Mouse (Mus musculus): ENCODE data around the gene Ptms. TPM values are rescaled to one million over a fixed set of nuclear protein-coding genes. Genes with fewer than 3 reads are reported as not detected.

The Ptms gene
- polyA plus RNA-seq, 1 experiment from 2014 or later: 320 TPM

GRCm38 (mm10) chr6:124920318-124921085, 599 bp upstream of the Ptms start:
- H3K9ac ChIP-seq (replicated peaks; ENCODE audit: low read depth, low read length): no peak overlapping the region
- 29% methylated on average over 9 of the region's 9 CpGs for WGBS
- no peak for ATAC-seq (ENCODE audit: insufficient number of reproducible peaks, insufficient read depth, low FRiP score, low read depth)

GRCm38 (mm10) chr6:124918890-124919627, 844 bp downstream of the Ptms start:
- H3K9ac ChIP-seq (replicated peaks; ENCODE audit: low read depth, low read length): no peak overlapping the region
- H3K36me3 ChIP-seq (ENCODE audit: control insufficient read depth, insufficient read depth, low read length): peaks cover 16% of the 10 kb centered on the region
- peak overlapping the region; percentile 99 for H3K4me2 ChIP-seq (replicated peaks; ENCODE audit: low read depth, low read length)
- no peaks in the 10 kb centered on the region for H3K27me3 ChIP-seq (ENCODE audit: control insufficient read depth, insufficient read depth, low read length)
- peaks cover 26% of the 10 kb centered on the region for H3K4me1 ChIP-seq (ENCODE audit: control insufficient read depth, insufficient read depth, low read length)
- no peak for ATAC-seq (ENCODE audit: insufficient number of reproducible peaks, insufficient read depth, low FRiP score, low read depth)
- peak overlapping the region; percentile 100 for H3K27ac ChIP-seq (ENCODE audit: low read length)
- no peaks in the 10 kb centered on the region for H3K9me3 ChIP-seq (ENCODE audit: control insufficient read depth, low read depth, low read length)
- H3K4me3 ChIP-seq (ENCODE audit: low read depth, low read length): peak overlapping the region; percentile 18; the same call in 1 of the 2 replicates
- 17% methylated on average over 14 of the region's 14 CpGs for WGBS

More at GRCm38 (mm10) chr6:124920318-124921085, 599 bp upstream of the Ptms start:
- Histone ChIP-seq H3K4me3 (ENCODE audit: low read depth, low read length) (peak overlapping the region; percentile 18), H3K36me3 (ENCODE audit: control insufficient read depth, insufficient read depth, low read length) (0 out of 2 replicates have a peak, but pooled peaks cover 2% of the 10 kb centered on the region), H3K27me3 (ENCODE audit: control insufficient read depth, insufficient read depth, low read length) (no peaks in the 10 kb centered on the region), H3K27ac (ENCODE audit: low read length) (peak overlapping the region; percentile 100), H3K4me2 (replicated peaks; ENCODE audit: low read depth, low read length) (peak overlapping the region; percentile 99), H3K4me1 (ENCODE audit: control insufficient read depth, insufficient read depth, low read length) (peaks cover 27% of the 10 kb centered on the region), H3K9me3 (ENCODE audit: control insufficient read depth, low read depth, low read length) (no peaks in the 10 kb centered on the region)

- peak overlapping the region; percentile 25; the same call in 1 of the 2 replicates for H3K9ac ChIP-seq (replicated peaks; ENCODE audit: low read depth, low read length)
- ATAC-seq (ENCODE audit: insufficient number of reproducible peaks, insufficient read depth, low FRiP score, low read depth): no peak
- peak overlapping the region; percentile 100 for H3K27ac ChIP-seq (ENCODE audit: low read length)
- WGBS: 9% methylated on average over 7 of the region's 7 CpGs
- no peaks in the 10 kb centered on the region for H3K9me3 ChIP-seq (ENCODE audit: control insufficient read depth, low read depth, low read length)
- H3K4me3 ChIP-seq (ENCODE audit: low read depth, low read length): peak overlapping the region; percentile 85
- peaks cover 26% of the 10 kb centered on the region for H3K4me1 ChIP-seq (ENCODE audit: control insufficient read depth, insufficient read depth, low read length)
- no peaks in the 10 kb centered on the region for H3K27me3 ChIP-seq (ENCODE audit: control insufficient read depth, insufficient read depth, low read length)
- peaks cover 23% of the 10 kb centered on the region for H3K36me3 ChIP-seq (ENCODE audit: control insufficient read depth, insufficient read depth, low read length)
- peak overlapping the region; percentile 99 for H3K4me2 ChIP-seq (replicated peaks; ENCODE audit: low read depth, low read length)
Observed at GRCm38 (mm10) chr6:124918331-124918690, 1.6 kb downstream of the Ptms start.

DNA sequence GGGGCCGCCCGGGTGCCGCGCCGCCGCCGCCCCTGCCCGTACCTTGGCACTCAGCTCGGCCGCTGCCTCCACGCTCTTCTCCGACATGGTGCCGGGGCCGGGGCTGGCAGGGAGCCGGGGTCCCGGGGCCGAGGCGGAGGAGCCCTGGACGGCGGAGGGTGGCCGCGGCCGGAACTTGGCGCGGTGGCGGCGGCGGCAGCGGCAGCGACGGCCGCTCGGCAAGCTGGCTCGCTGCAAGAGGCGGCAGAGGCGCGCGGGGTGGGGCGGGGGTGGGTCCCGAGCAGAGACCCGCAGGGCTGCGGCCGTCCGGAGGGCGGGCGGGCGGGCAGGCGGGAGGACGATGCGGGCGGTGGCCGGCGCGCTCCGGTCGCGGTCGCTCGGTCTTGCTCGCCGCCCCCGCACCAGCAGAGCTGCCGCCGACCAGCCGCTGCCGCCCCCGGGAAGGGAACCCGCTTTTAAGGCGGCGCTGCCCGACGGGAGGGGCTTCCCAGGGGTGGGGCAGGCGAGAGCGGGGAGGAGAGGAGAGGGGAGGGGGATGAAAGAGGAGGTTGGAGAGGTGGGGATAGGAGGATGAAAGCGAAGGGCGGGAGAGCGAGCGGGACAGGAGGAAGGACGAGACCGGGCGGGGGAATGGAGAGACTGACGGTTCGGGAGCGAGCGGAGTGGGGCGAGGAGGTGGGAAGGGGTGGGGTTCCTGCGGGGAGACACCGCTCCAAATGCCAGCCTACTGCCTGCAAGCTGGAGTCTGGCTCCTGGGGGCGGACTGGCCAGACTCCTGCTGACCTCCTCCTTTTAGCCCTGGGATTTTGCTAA, 2.2 kb downstream of the Ptms start:
- Histone ChIP-seq H3K27ac (ENCODE audit: low read length) (peak overlapping the region; percentile 100), H3K4me3 (ENCODE audit: low read depth, low read length) (peak overlapping the region; percentile 85), H3K36me3 (ENCODE audit: control insufficient read depth, insufficient read depth, low read length) (peaks cover 28% of the 10 kb centered on the region), H3K9me3 (ENCODE audit: control insufficient read depth, low read depth, low read length) (no peaks in the 10 kb centered on the region), H3K27me3 (ENCODE audit: control insufficient read depth, insufficient read depth, low read length) (no peaks in the 10 kb centered on the region), H3K4me2 (replicated peaks; ENCODE audit: low read depth, low read length) (peak overlapping the region; percentile 99), H3K9ac (replicated peaks; ENCODE audit: low read depth, low read length) (peak overlapping the region; percentile 100), H3K4me1 (ENCODE audit: control insufficient read depth, insufficient read depth, low read length) (peaks cover 26% of the 10 kb centered on the region)
- peak; percentile 69 for ATAC-seq (ENCODE audit: insufficient number of reproducible peaks, insufficient read depth, low FRiP score, low read depth)
- WGBS: under 1% methylated on average over 64 of the region's 89 CpGs

DNA sequence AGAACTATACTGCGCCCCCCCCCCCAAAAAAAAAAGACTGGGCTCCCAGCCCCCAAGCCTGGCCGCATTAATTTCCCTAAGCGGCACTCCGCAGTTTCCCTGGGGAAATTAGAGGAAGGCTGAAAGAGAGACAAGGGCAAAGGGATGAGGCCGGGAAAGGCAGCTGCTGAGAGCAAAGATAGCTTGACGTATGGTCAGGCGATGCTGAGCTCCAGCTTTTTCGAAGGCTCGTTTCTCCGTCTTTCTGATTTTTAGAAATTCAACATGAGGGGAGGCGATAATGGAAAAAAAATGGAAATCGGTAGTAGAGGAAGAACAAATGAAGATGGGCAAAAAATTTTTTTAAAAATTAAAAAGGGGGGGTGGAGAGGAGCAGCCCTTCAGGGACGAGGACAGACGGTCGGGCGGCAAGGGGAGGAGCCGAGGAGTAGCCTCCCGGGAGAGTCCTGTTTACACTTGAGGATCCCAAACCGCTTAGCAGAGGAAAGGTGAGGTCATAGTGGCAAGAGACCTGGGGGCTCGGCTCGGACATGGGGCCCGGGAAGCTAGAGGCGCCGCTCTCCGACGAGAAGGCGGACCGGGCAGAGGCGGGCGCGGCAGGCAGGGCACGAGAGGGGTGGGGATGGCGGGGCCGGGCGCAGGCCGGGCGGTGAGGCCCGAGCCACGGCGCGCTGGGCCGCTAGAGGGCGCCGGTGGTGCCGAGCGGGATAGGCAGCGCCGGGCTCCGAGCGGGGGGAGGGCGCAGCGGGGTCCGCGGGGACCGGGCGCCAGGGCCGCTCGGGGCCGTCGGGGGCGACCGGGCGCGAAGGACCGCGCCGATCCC, 3.0 kb downstream of the Ptms start:
- Histone ChIP-seq H3K9me3 (ENCODE audit: control insufficient read depth, low read depth, low read length) (no peaks in the 10 kb centered on the region), H3K27ac (ENCODE audit: low read length) (peak overlapping the region; percentile 100), H3K4me1 (ENCODE audit: control insufficient read depth, insufficient read depth, low read length) (peaks cover 26% of the 10 kb centered on the region), H3K27me3 (ENCODE audit: control insufficient read depth, insufficient read depth, low read length) (no peaks in the 10 kb centered on the region), H3K4me2 (replicated peaks; ENCODE audit: low read depth, low read length) (peak overlapping the region; percentile 99), H3K4me3 (ENCODE audit: low read depth, low read length) (peak overlapping the region; percentile 85), H3K36me3 (ENCODE audit: control insufficient read depth, insufficient read depth, low read length) (peaks cover 32% of the 10 kb centered on the region), H3K9ac (replicated peaks; ENCODE audit: low read depth, low read length) (peak overlapping the region; percentile 100)
- WGBS: under 1% methylated on average over 40 of the region's 67 CpGs
- peak; percentile 51 for ATAC-seq (ENCODE audit: insufficient number of reproducible peaks, insufficient read depth, low FRiP score, low read depth)

DNA sequence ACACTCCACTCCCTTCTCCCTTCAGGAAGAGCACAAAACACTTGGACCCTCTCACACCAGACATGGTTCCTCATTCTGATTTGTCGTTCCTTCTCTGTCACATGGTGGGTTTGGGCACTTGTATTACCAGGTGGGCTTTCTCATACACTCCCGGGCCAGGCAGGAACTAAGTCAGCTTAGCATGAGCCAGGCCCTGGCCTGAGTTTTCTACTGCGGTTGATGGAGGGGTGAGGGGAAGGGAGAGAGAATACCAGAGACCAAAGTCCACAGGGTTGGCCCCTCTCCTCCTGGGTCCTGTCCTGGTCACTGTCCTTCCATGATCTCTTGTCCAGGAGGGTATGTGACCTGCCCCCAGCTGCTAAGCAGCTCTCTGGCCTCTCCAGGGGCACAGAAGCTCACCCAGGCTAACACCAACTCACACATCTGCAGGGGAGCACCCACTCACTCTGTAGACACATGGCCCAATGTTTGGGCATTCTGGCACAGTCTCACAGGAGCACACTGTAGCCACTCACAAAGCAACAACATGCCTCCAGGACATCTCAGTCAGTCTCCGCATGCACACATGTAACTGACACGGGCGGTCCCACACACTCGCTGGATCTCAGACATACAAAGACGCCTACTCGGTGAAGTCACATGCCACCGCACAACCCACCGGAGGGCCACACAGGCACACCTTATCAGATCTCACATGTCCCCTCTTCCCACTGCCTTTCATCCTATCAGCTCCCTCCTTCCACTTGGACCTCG, 3.8 kb downstream of the Ptms start:
- Histone ChIP-seq H3K9me3 (ENCODE audit: control insufficient read depth, low read depth, low read length) (no peaks in the 10 kb centered on the region), H3K27me3 (ENCODE audit: control insufficient read depth, insufficient read depth, low read length) (no peaks in the 10 kb centered on the region), H3K4me3 (ENCODE audit: low read depth, low read length) (peak overlapping the region; percentile 85), H3K36me3 (ENCODE audit: control insufficient read depth, insufficient read depth, low read length) (peaks cover 32% of the 10 kb centered on the region), H3K27ac (ENCODE audit: low read length) (peak overlapping the region; percentile 100), H3K4me1 (ENCODE audit: control insufficient read depth, insufficient read depth, low read length) (peaks cover 29% of the 10 kb centered on the region), H3K4me2 (replicated peaks; ENCODE audit: low read depth, low read length) (peak overlapping the region; percentile 99), H3K9ac (replicated peaks; ENCODE audit: low read depth, low read length) (peak overlapping the region; percentile 100)
- no peak for ATAC-seq (ENCODE audit: insufficient number of reproducible peaks, insufficient read depth, low FRiP score, low read depth)
- 2% methylated on average over 12 of the region's 12 CpGs for WGBS

GRCm38 (mm10) chr6:124915160-124915941, 4.6 kb downstream of the Ptms start:
- ATAC-seq (ENCODE audit: insufficient number of reproducible peaks, insufficient read depth, low FRiP score, low read depth): no peak
- peak overlapping the region; percentile 100; the same call in 1 of the 2 replicates for H3K27ac ChIP-seq (ENCODE audit: low read length)
- H3K9ac ChIP-seq (replicated peaks; ENCODE audit: low read depth, low read length): peak overlapping the region; percentile 100; the same call in 1 of the 2 replicates
- H3K4me3 ChIP-seq (ENCODE audit: low read depth, low read length): peak overlapping the region; percentile 85
- no peaks in the 10 kb centered on the region for H3K27me3 ChIP-seq (ENCODE audit: control insufficient read depth, insufficient read depth, low read length)
- H3K4me2 ChIP-seq (replicated peaks; ENCODE audit: low read depth, low read length): peak overlapping the region; percentile 99
- H3K9me3 ChIP-seq (ENCODE audit: control insufficient read depth, low read depth, low read length): no peaks in the 10 kb centered on the region
- H3K36me3 ChIP-seq (ENCODE audit: control insufficient read depth, insufficient read depth, low read length): peaks cover 32% of the 10 kb centered on the region
- 16% methylated on average over 22 of the region's 22 CpGs for WGBS
- peaks cover 26% of the 10 kb centered on the region for H3K4me1 ChIP-seq (ENCODE audit: control insufficient read depth, insufficient read depth, low read length)
